Mouse (Mus musculus): ENCODE data around the gene Ctnnal1. TPM values are rescaled to one million over a fixed set of nuclear protein-coding genes. Genes with fewer than 3 reads are reported as not detected.

The Ctnnal1 gene
- 22.8 and 29.1 TPM in 2 replicates for polyA plus RNA-seq (2015; fragmentation: Nextera tagmentation; extraction: Ambion mirVana)

GRCm38 (mm10) chr4:56865003-56865511 lies at the start of gene Ctnnal1:
TSS of gene Ctnnal1 (minus strand) at chr4:56865188.

GRCm38 (mm10) chr4:56801907-56802668 lies 62.9 kb downstream of the Ctnnal1 start, which contains the start of the genes Elp1 and Fam206a:
TSS of gene Elp1 (minus strand) at chr4:56802331.
TSS of gene Fam206a (plus strand) at chr4:56802345.

MicroRNA genes within 50 kb of the gene (microRNA counts, 519-probe panel; counts per million panel counts)
- microRNA mmu-miR-32: 3,514 counts per million, percentile 60 among the panel's probes with 10 or more counts

Small RNA genes within 50 kb of the gene (microRNA-seq; reads per million reads assigned to microRNA genes)
- 171 reads per million, percentile 53 among the genes with 10 or more reads in this experiment for gene Mir32

Other genes with a start within 250 kb of the Ctnnal1 start
- gene Gm26657, start 125.1 kb downstream of the Ctnnal1 start, polyA plus RNA-seq (2015; fragmentation: Nextera tagmentation; extraction: Ambion mirVana): not detected in 2 replicates
- not detected in 2 replicates for gene Actl7b, start 123.7 kb downstream of the Ctnnal1 start, polyA plus RNA-seq (2015; fragmentation: Nextera tagmentation; extraction: Ambion mirVana)
- not detected in 2 replicates for gene Actl7a, start 121.8 kb downstream of the Ctnnal1 start, polyA plus RNA-seq (2015; fragmentation: Nextera tagmentation; extraction: Ambion mirVana)
- gene Elp1, start 62.9 kb downstream of the Ctnnal1 start, polyA plus RNA-seq (2015; fragmentation: Nextera tagmentation; extraction: Ambion mirVana): 12.6 and 13.7 TPM in 2 replicates
- gene Fam206a, start 62.8 kb downstream of the Ctnnal1 start, polyA plus RNA-seq (2015; fragmentation: Nextera tagmentation; extraction: Ambion mirVana): 6.3 and 6.9 TPM in 2 replicates
- gene Tmem245, start 82.2 kb upstream of the Ctnnal1 start, polyA plus RNA-seq (2015; fragmentation: Nextera tagmentation; extraction: Ambion mirVana): 12.8 and 16.3 TPM in 2 replicates
- gene Frrs1l, start 125.2 kb upstream of the Ctnnal1 start, polyA plus RNA-seq (2015; fragmentation: Nextera tagmentation; extraction: Ambion mirVana): 0.10 and 0.20 TPM in 2 replicates